Mouse (Mus musculus): ENCODE data around the gene Avil. TPM values are rescaled to one million over a fixed set of nuclear protein-coding genes. Genes with fewer than 3 reads are reported as not detected.

Gene Avil
- total and polyA plus RNA-seq, 3 experiments, result 10.1 to 49.7 (median 16.0) TPM

- TF ChIP-seq ETS1 (IDR thresholded peaks at IDR 0.05; ENCODE audit: low read depth, low read length) (peak; percentile 64), NRF1 (IDR thresholded peaks at IDR 0.05; ENCODE audit: insufficient read depth, low read depth, low read length, poor library complexity, severe bottlenecking) (peak; percentile 77), MEF2A (IDR thresholded peaks at IDR 0.05; ENCODE audit: extremely low read depth, insufficient replicate concordance, low read depth, low read length, poor library complexity, severe bottlenecking) (no peak)
These were observed 62.8 kb downstream of the Avil start, which contains the start of gene Cdk4 (continued) for GRCm38 (mm10) chr10:127063239-127063872.

- Histone ChIP-seq H3K9ac (ENCODE audit: control insufficient read depth, low read depth, low read length, poor library complexity, severe bottlenecking) (peak overlapping the region; percentile 93), H3K4me3 (ENCODE audit: control insufficient read depth in 1 of 2, insufficient read depth in 1 of 2, low read depth in 2 of 2, low read length in 2 of 2) (peak overlapping the region; percentile 68 to 78), H3K27ac (ENCODE audit: control insufficient read depth, low read depth, low read length) (peak overlapping the region; percentile 74), H3K36me3 (ENCODE audit: control insufficient read depth in 1 of 2, insufficient read depth in 2 of 2, low read length in 2 of 2) (peaks cover 14 to 39% of the 10 kb centered on the region in 2 experiments), H3K79me2 (ENCODE audit: control insufficient read depth, insufficient read depth, low read length, poor library complexity) (peaks cover 25% of the 10 kb centered on the region), H3K9me3 (replicated peaks; ENCODE audit: insufficient read depth, low read length) (no peaks in the 10 kb centered on the region), H3K4me1 (ENCODE audit: control insufficient read depth in 1 of 2, insufficient read depth in 2 of 2, low read length in 2 of 2) (peaks cover 6 to 18% of the 10 kb centered on the region in 2 experiments), H3K27me3 (ENCODE audit: control insufficient read depth in 1 of 2, insufficient read depth in 2 of 2, low read length in 2 of 2) (no peaks in the 10 kb centered on the region)
- TF ChIP-seq MYC (IDR thresholded peaks at IDR 0.05; ENCODE audit: low read depth, low read length) (peak; percentile 50; the same call in 1 of the 2 replicates), MAX (IDR thresholded peaks at IDR 0.05; ENCODE audit: low read length) (0 out of 2 replicates have a peak, but pooled peaks have one; percentile 45), UBTF (IDR thresholded peaks at IDR 0.05; ENCODE audit: borderline replicate concordance, insufficient read depth, low read depth, low read length) (0 out of 2 replicates have a peak, but pooled peaks have one; percentile 20), MAZ (IDR thresholded peaks at IDR 0.05; ENCODE audit: low read depth, low read length) (no peak), ZMIZ1 (IDR thresholded peaks at IDR 0.05; ENCODE audit: low read depth, low read length) (peak; percentile 30; the same call in 1 of the 2 replicates)
- DNase-seq (ENCODE audit: low read depth, low spot score), result peak; percentile 56
These were observed 63.7 kb downstream of the Avil start for GRCm38 (mm10) chr10:127063913-127064870.

GRCm38 (mm10) chr10:127065981-127066380 lies 65.5 kb downstream of the Avil start:
- Histone ChIP-seq H3K27ac (ENCODE audit: control insufficient read depth, low read depth, low read length) (no peak overlapping the region), H3K36me3 (ENCODE audit: control insufficient read depth in 1 of 2, insufficient read depth in 2 of 2, low read length in 2 of 2) (peaks cover 14 to 39% of the 10 kb centered on the region in 2 experiments), H3K4me3 (ENCODE audit: control insufficient read depth in 1 of 2, insufficient read depth in 1 of 2, low read depth in 2 of 2, low read length in 2 of 2) (no peak overlapping the region), H3K4me1 (ENCODE audit: control insufficient read depth in 1 of 2, insufficient read depth in 2 of 2, low read length in 2 of 2) (peaks cover 6 to 21% of the 10 kb centered on the region in 2 experiments), H3K9ac (ENCODE audit: control insufficient read depth, low read depth, low read length, poor library complexity, severe bottlenecking) (no peak overlapping the region; the same call in 1 of the 2 replicates), H3K9me3 (replicated peaks; ENCODE audit: insufficient read depth, low read length) (no peaks in the 10 kb centered on the region), H3K27me3 (ENCODE audit: control insufficient read depth in 1 of 2, insufficient read depth in 2 of 2, low read length in 2 of 2) (no peaks in the 10 kb centered on the region), H3K79me2 (ENCODE audit: control insufficient read depth, insufficient read depth, low read length, poor library complexity) (peaks cover 36% of the 10 kb centered on the region)
- TF ChIP-seq ZMIZ1 (IDR thresholded peaks at IDR 0.05; ENCODE audit: low read depth, low read length), result 0 out of 2 replicates have a peak, but pooled peaks have one; percentile 24
- TF ChIP-seq ELF1 (IDR thresholded peaks at IDR 0.05; ENCODE audit: low read depth, low read length), result no peak
- TF ChIP-seq CHD2 (IDR thresholded peaks at IDR 0.05; ENCODE audit: low read length), result no peak
- no peak for TF ChIP-seq SMC3 (IDR thresholded peaks at IDR 0.05; ENCODE audit: low read depth, low read length)
- no peak for TF ChIP-seq GATA1 (IDR thresholded peaks at IDR 0.05; ENCODE audit: low read depth, low read length)
- no peak for TF ChIP-seq USF1 (IDR thresholded peaks at IDR 0.05; ENCODE audit: low read depth, low read length)
- no peak for TF ChIP-seq CHD1 (IDR thresholded peaks at IDR 0.05; ENCODE audit: low read depth, low read length)
- no peak; the same call in none of the 2 replicates for TF ChIP-seq POLR2AphosphoS2 (IDR thresholded peaks at IDR 0.05; ENCODE audit: low read length)
- TF ChIP-seq POLR2AphosphoS5 (IDR thresholded peaks at IDR 0.05; ENCODE audit: borderline replicate concordance, low read depth, low read length), result no peak
- no peak for TF ChIP-seq KAT2A (conservative IDR thresholded peaks at IDR 0.05; ENCODE audit: low read depth, low read length)
- TF ChIP-seq JUND (IDR thresholded peaks at IDR 0.05; ENCODE audit: low read depth, low read length), result no peak
- 0 out of 2 replicates have a peak, but pooled peaks have one; percentile 18 for TF ChIP-seq MYC (IDR thresholded peaks at IDR 0.05; ENCODE audit: low read depth, low read length)
- TF ChIP-seq CTCF (IDR thresholded peaks at IDR 0.05 in 2 of 3, conservative IDR thresholded peaks at IDR 0.05 in 1 of 3; ENCODE audit: control insufficient read depth in 1 of 3, insufficient read depth in 1 of 3, low read depth in 2 of 3, low read length in 3 of 3, poor library complexity in 1 of 3, severe bottlenecking in 1 of 3), result no peak
- TF ChIP-seq RCOR1 (IDR thresholded peaks at IDR 0.05; ENCODE audit: low read depth, low read length), result no peak
- no peak for TF ChIP-seq ZNF384 (IDR thresholded peaks at IDR 0.05; ENCODE audit: low read depth, low read length)
- TF ChIP-seq MAZ (IDR thresholded peaks at IDR 0.05; ENCODE audit: low read depth, low read length), result 0 out of 2 replicates have a peak, but pooled peaks have one; percentile 47
- DNase-seq (ENCODE audit: low read depth, low spot score), result no peak
